Mouse (Mus musculus): ENCODE data around the gene Fzd7.

Fzd7 gene

DNA sequence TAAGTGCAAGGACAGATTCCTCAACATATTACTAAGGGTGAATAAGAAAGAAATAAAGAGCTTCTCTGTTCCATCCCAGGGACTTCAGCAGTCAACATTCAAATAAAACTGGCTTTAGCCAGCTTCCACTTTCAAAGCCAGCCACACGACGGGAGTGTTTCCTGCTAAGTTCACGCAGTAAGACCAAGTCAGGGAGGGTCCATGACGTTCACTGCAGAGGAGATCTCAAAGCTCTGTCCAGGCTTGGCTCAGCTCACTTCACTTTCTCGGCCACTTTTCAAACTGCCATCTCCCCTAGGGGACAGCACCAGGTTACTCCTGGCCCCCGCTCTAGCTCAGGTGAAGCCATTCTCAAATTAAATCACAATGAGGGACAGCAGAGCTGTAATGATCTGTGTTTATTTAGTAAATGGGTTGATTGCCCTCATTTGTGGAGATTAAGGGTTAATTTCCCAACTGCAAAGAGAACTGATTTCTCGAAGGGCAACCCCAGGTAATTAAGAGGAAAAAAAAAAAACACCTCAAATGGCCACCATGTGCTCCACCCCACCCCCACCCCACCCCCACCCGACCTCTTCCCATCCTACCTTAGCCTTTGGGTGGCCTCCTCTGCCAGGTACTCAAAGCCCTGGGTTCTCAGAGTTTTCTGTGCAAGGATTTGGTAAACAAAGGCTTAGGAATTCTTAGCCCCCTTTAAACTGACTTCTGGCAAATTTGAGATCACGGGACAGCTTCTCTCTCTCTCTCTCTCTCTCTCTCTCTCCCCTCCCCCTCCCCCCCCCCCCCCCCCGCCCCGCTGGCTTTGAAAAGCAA, 9.7 kb upstream of the Fzd7 start:
- no peak for DNase-seq (ENCODE audit: low spot score)

- no peak for DNase-seq (ENCODE audit: low spot score)
Observed at GRCm38 (mm10) chr1:59473181-59473555, 9.1 kb upstream of the Fzd7 start.

DNA sequence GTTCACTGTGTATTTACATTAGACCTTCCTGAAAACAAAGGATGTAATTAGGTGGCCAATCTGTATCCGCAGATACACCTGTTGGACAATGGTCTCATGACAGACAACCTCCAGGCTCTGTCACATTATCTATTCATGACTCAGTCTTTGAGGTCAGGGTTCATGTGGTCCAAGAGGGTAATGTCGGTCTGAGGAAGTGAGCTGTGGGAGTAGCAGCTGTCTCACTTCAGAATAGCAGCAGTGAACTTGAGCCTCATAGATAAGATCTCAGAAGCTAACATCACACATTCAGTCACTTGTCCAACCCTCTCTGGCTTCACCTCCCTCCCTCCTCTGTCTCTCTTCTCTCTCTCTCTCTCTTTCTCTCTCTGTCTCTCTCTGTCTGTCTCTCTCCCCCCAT, 6.6 kb upstream of the Fzd7 start:
- DNase-seq (ENCODE audit: low spot score), result no peak

DNA sequence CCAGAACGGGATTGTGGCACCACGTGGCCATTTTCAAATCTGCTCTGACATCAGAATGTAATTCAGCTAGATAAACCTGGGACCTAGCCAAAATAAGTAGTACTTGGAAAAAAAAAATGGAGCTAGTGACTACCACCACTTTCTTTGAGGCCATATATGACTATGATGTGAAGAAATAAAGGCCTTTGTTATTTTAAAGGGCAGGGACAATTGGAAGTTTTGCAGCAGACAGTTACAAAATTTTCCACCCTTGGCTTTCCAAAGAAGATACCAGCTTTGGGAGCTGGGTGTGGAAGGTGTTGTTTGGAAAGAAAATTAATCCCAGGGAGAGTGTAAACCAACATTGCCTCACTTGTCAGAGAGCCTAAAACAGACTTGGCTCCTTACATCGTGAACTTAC, 3.3 kb upstream of the Fzd7 start:
- no peak for DNase-seq (ENCODE audit: low spot score)

DNA sequence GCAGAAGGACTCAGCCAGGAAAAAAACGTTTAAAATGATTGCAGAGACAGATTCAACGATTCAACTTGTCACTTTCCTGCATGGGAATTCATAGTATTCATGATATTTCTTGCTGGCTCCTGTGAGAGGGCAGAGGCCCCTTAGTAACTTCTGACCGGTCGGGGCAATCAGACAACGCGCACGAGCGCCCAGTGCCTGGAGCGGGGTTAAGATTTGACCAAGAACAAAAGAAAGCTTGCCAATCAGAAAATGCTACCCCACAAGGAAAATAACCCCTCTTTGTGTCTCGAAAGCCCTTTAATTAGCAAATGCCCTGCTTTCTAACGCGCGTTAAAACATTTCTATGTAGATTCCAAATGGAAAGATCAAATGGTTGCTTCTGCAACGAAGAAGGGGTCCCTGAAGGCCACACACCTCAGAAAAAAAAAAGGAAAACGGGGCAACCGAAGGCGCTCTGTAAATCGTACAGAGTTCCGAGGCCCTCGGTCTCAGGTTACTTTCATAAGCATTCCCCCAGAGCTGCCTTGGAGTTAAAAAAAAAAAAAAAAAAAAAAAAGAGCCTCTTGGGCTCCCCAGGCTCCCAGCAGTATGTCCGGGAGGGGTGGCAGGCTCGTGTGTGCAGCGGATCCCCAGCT, 1.3 kb upstream of the Fzd7 start:
- DNase-seq (ENCODE audit: low spot score), result no peak

DNA sequence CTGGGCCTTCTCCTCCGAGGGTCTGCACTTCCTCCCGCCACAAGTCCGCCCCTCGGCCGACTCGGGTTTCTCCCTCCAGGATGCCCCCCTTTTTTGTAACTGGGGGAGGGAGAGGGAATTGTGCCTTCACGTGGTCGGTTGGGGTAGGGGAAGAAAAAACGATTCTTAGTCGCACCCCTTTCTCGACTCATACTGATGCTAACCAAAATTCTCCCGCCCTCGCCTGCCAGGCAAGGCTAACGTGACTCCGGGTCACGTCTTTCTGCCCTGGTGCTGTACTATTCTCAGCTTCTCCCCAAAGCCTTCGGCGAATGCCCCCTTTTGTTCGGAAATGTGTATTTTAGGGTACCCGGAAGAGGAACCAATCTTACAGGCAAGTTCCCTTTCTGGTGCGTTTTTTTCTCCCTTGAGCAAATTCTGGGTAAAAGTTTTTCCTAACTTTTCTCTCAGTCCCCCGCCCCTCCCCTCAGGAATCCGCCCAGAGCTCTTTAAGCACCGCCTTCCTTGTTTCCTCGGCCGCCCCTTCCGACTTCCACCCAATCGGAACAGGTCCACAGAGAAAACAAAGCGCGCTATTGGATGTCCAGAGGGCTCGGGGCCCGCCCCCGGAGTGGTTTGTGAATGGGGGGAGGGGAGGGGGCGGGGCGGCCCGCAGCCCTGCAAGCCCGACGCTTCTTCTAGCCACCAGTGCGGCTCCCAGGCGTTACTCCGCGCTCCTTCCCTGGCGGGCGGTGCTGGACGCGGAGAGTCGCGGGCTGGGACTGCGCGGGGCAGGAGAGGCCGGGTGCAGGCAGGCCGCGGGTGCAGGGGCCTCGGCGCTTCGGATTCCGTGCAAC, 550 bp upstream of the Fzd7 start:
- DNase-seq (ENCODE audit: low spot score), result peak; percentile 96

GRCm38 (mm10) chr1:59482696-59483520, 684 bp downstream of the Fzd7 start:
- DNase-seq (ENCODE audit: low spot score), result peak; percentile 54

DNA sequence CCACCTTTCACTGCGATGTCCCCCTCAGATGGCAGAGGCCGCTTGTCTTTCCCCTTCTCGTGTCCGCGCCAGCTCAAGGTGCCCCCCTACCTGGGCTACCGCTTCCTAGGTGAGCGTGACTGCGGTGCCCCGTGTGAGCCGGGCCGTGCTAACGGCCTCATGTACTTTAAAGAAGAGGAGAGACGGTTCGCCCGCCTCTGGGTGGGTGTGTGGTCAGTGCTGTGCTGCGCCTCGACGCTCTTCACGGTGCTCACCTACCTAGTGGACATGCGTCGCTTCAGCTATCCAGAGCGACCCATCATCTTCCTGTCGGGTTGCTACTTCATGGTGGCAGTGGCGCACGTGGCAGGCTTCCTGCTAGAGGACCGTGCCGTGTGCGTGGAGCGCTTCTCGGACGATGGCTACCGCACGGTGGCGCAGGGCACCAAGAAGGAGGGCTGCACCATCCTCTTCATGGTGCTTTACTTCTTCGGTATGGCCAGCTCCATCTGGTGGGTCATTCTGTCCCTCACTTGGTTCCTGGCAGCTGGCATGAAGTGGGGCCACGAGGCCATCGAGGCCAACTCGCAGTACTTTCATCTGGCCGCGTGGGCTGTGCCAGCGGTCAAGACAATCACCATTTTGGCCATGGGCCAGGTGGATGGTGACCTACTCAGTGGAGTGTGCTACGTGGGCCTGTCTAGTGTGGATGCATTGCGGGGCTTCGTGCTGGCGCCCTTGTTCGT, 1.5 kb downstream of the Fzd7 start:
- peak; percentile 86 for DNase-seq (ENCODE audit: low spot score)

DNA sequence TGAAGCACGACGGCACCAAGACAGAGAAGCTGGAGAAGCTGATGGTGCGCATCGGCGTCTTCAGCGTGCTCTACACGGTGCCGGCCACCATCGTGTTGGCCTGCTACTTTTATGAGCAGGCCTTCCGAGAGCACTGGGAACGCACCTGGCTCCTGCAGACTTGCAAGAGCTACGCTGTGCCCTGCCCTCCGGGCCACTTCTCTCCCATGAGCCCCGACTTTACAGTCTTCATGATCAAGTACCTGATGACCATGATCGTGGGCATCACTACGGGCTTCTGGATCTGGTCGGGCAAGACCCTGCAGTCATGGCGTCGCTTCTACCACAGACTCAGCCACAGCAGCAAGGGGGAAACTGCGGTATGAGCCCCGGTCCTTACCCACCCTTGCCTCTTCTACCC, 2.1 kb downstream of the Fzd7 start:
- DNase-seq (ENCODE audit: low spot score), result no peak

DNA sequence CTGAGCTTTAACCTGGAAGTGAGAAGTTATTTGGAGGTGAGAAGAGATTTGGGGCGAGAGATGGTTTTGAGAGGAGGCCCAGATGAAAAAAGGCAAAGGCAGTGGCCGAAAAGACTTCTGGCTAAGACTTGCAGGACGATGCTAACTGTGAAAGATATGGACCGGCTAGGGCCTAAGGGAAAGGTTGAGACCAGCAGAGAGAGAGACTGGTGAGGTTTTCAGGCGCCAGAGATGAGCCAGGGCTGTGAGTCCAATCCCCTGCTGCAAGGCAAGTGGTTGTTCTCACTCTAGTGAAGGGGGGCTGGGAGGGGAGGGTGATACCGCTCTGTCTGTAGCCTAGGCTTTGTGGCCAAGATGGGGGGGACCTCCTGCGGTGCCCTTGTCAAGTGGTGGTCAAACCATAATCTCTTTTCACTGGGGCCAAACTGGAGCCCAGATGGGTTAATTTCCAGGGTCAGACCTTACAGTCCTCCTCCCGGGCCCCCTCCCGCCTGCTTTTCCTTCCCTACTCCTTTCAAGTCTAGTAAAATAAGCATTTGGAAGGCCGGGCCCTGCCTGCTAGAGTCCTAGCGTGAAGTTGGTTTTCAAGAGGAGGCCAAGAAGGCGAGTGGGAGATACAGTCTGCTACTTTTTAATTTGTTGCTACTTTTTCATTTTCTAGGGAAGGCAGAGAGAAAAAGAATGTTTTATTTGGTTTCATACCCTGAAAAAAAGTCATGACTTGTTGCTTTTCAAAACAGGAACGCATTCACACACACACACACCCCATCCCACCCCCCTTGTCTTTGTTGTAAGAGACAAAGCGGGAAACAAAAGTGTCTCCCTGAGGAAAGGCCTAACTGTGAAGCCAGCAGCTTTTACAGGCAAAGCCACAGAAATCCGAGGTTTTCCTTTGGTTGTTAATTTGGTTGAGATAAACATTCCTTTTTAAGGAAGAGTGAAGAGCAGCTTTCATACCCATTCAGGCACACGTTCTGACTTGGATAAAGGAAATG, 2.9 kb downstream of the Fzd7 start:
- DNase-seq (ENCODE audit: low spot score), result peak; percentile 27

- no peak for DNase-seq (ENCODE audit: low spot score)
Observed at GRCm38 (mm10) chr1:59485803-59486202, 3.6 kb downstream of the Fzd7 start.

- peak; percentile 70 for DNase-seq (ENCODE audit: low spot score)
Observed at GRCm38 (mm10) chr1:59487651-59488051, 5.4 kb downstream of the Fzd7 start.

- DNase-seq (ENCODE audit: low spot score), result no peak
Observed at GRCm38 (mm10) chr1:59488481-59488880, 6.3 kb downstream of the Fzd7 start.

- no peak for DNase-seq (ENCODE audit: low spot score)
Observed at GRCm38 (mm10) chr1:59488991-59489390, 6.8 kb downstream of the Fzd7 start.

DNA sequence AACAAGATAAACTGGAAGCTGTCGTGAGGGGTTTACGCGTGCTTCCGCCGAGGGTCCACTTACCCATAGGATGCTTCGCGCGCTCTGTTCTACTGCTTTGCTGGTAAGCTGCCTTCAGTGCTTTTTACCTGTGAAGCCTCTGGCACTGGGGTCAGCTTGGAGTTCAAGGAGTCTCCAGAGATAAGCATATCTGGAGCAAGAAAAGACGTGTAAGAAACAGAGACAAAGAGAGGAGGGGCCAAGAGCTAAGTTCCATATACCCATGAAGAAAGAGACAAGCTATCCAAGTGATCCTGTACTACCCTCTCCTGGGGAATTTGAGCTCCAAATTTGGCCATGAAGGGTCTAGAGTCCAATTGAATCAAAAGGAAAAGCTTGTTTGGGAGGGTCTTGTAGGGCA, 9.3 kb downstream of the Fzd7 start:
- no peak for DNase-seq (ENCODE audit: low spot score)

DNA sequence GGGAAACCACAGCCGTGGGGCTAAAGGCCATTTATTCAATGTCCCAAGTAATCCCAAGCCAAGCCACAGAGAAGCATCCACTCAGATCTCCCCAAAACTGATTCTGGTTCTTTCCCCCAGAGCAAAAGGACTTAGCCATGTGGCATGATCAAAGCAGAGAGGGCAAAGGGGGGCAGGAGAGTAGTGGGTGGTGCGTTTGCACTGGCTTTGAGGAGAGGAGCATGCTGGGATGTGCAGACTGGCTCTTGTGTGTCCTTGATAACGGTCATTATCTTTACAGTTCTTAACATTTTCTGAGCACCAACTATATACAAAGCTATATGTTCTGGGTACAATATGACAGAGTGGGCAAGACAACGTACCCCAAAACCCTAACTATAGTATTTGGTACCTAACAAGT, 10.2 kb downstream of the Fzd7 start:
- DNase-seq (ENCODE audit: low spot score), result no peak

DNA sequence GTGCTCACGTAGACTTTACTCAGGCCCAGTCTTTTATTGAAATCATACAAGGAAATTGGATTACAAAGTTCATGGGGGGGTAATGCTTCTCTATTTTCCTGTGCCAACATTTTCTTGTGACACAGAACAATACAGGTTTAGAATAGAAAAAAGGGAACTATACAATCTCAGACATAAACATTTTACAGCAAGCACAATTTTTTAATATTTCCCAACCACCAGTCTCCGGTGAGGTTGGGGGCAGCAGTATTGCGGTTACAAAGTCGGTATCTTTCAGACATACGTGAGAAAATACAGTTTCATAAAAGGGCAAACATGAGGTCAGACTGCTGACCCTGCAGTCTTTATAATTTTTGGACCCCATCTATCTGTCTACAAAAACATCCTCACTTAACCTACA, 13.7 kb downstream of the Fzd7 start:
- DNase-seq (ENCODE audit: low spot score), result no peak

- DNase-seq (ENCODE audit: low spot score), result no peak
Observed at GRCm38 (mm10) chr1:59497741-59498613, 15.8 kb downstream of the Fzd7 start.

- DNase-seq (ENCODE audit: low spot score), result no peak
Observed at GRCm38 (mm10) chr1:59499327-59499726, 17.1 kb downstream of the Fzd7 start.

Measured in urinary bladder, postnatal 14 days (tissue).